Mouse (Mus musculus): ENCODE data around the gene Fam72a. TPM values are rescaled to one million over a fixed set of nuclear protein-coding genes. Genes with fewer than 3 reads are reported as not detected.
A peak's percentile ranks its signal among the peaks of the same experiment; 100 is the strongest.
"Not testable (repeated sequence)": the region's sequence is repeated elsewhere in the genome, so short reads cannot be mapped to it uniquely, and the experiment has no call there.

The Fam72a gene
- polyA plus RNA-seq, 1 experiment from 2014 or later: 1.5 TPM

DNA sequence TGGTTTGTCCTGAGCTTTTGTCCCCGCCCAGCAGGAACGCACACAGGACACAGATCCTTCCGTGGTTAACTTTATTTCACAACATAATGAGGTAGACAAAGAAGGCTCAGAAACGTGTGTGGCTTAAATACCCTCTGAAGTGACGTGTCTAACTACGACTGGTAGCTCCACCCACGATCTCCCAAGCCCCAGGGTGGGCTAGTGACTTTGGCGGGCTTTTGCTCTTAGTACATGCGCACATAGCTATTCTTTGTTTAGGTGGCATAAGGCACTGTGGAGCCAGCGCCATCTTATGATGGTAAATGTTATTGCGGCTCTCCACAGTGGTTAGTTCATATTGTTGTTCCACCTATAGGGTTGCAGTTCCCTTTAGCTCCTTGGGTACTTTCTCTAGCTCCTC, 38.4 kb downstream of the Fam72a start:
- not testable (repeated sequence) for H3K27ac ChIP-seq (replicated peaks)

GRCm38 (mm10) chr1:131569721-131570120, 42.0 kb downstream of the Fam72a start:
- Histone ChIP-seq H3K27ac (replicated peaks) (no peak overlapping the region), H3K4me1 (replicated peaks; ENCODE audit: control insufficient read depth, insufficient read depth) (no peaks in the 10 kb centered on the region), H3K9me3 (ENCODE audit: control insufficient read depth, low read length) (no peaks in the 10 kb centered on the region), H3K27me3 (ENCODE audit: control insufficient read depth, insufficient read depth, low read length) (no peaks in the 10 kb centered on the region), H3K36me3 (ENCODE audit: control insufficient read depth, insufficient read depth, low read length) (no peaks in the 10 kb centered on the region), H3K4me3 (ENCODE audit: low read depth, low read length) (no peak overlapping the region), H3K9ac (ENCODE audit: low read length) (no peak overlapping the region), H3K4me2 (replicated peaks; ENCODE audit: low read depth) (no peak overlapping the region)
- WGBS: 66% methylated on average over 6 of the region's 6 CpGs
- no peak for TF ChIP-seq EP300 (optimal IDR thresholded peaks at IDR 0.05)
- TF ChIP-seq CTCF (IDR thresholded peaks at IDR 0.05; ENCODE audit: low read depth): no peak
- ATAC-seq (ENCODE audit: low FRiP score, low TSS enrichment): no peak
- no peak for DNase-seq (ENCODE audit: low spot score)

More for the DNA sequence above, 38.4 kb downstream of the Fam72a start:
- not testable (repeated sequence) for H3K27me3 ChIP-seq (ENCODE audit: control insufficient read depth, insufficient read depth, low read length); DNase-seq (ENCODE audit: low spot score); H3K4me1 ChIP-seq (replicated peaks; ENCODE audit: control insufficient read depth, insufficient read depth); ATAC-seq (ENCODE audit: low FRiP score, low TSS enrichment); H3K9me3 ChIP-seq (ENCODE audit: control insufficient read depth, low read length); H3K36me3 ChIP-seq (ENCODE audit: control insufficient read depth, insufficient read depth, low read length); H3K4me3 ChIP-seq (ENCODE audit: low read depth, low read length); H3K4me2 ChIP-seq (replicated peaks; ENCODE audit: low read depth); H3K9ac ChIP-seq (ENCODE audit: low read length)
- peak; percentile 55 for TF ChIP-seq CTCF (IDR thresholded peaks at IDR 0.05; ENCODE audit: low read depth)
- 41% methylated on average over 11 of the region's 11 CpGs for WGBS

GRCm38 (mm10) chr1:131570391-131570790, 42.7 kb downstream of the Fam72a start:
- Histone ChIP-seq H3K9ac (ENCODE audit: low read length) (no peak overlapping the region), H3K9me3 (ENCODE audit: control insufficient read depth, low read length) (no peaks in the 10 kb centered on the region), H3K4me2 (replicated peaks; ENCODE audit: low read depth) (no peak overlapping the region), H3K36me3 (ENCODE audit: control insufficient read depth, insufficient read depth, low read length) (no peaks in the 10 kb centered on the region), H3K4me3 (ENCODE audit: low read depth, low read length) (no peak overlapping the region), H3K27ac (replicated peaks) (no peak overlapping the region), H3K4me1 (replicated peaks; ENCODE audit: control insufficient read depth, insufficient read depth) (no peaks in the 10 kb centered on the region), H3K27me3 (ENCODE audit: control insufficient read depth, insufficient read depth, low read length) (no peaks in the 10 kb centered on the region)
- 88% methylated on average over 4 of the region's 4 CpGs for WGBS
- TF ChIP-seq EP300 (optimal IDR thresholded peaks at IDR 0.05) (no peak), CTCF (IDR thresholded peaks at IDR 0.05; ENCODE audit: low read depth) (no peak)
- no peak for DNase-seq (ENCODE audit: low spot score)
- no peak for ATAC-seq (ENCODE audit: low FRiP score, low TSS enrichment)

GRCm38 (mm10) chr1:131573721-131574120, 46.0 kb downstream of the Fam72a start:
- peak; percentile 86 for ATAC-seq (ENCODE audit: low FRiP score, low TSS enrichment)
- no peak overlapping the region for H3K27ac ChIP-seq (replicated peaks)
- 90% methylated on average over 14 of the region's 14 CpGs for WGBS

GRCm38 (mm10) chr1:131578943-131579680, 51.4 kb downstream of the Fam72a start:
- Histone ChIP-seq H3K9ac (ENCODE audit: low read length) (no peak overlapping the region), H3K9me3 (ENCODE audit: control insufficient read depth, low read length) (no peaks in the 10 kb centered on the region), H3K4me3 (ENCODE audit: low read depth, low read length) (no peak overlapping the region), H3K36me3 (ENCODE audit: control insufficient read depth, insufficient read depth, low read length) (no peaks in the 10 kb centered on the region), H3K27ac (replicated peaks) (no peak overlapping the region), H3K27me3 (ENCODE audit: control insufficient read depth, insufficient read depth, low read length) (no peaks in the 10 kb centered on the region), H3K4me2 (replicated peaks; ENCODE audit: low read depth) (no peak overlapping the region), H3K4me1 (replicated peaks; ENCODE audit: control insufficient read depth, insufficient read depth) (no peaks in the 10 kb centered on the region)
- WGBS: 70% methylated on average over 17 of the region's 17 CpGs
- no peak for DNase-seq (ENCODE audit: low spot score)
- no peak for TF ChIP-seq EP300 (optimal IDR thresholded peaks at IDR 0.05)
- no peak for TF ChIP-seq CTCF (IDR thresholded peaks at IDR 0.05; ENCODE audit: low read depth)
- no peak for ATAC-seq (ENCODE audit: low FRiP score, low TSS enrichment)

More at GRCm38 (mm10) chr1:131573721-131574120, 46.0 kb downstream of the Fam72a start:
- Histone ChIP-seq H3K4me2 (replicated peaks; ENCODE audit: low read depth) (no peak overlapping the region), H3K9ac (ENCODE audit: low read length) (no peak overlapping the region), H3K27me3 (ENCODE audit: control insufficient read depth, insufficient read depth, low read length) (no peaks in the 10 kb centered on the region), H3K4me3 (ENCODE audit: low read depth, low read length) (no peak overlapping the region), H3K9me3 (ENCODE audit: control insufficient read depth, low read length) (no peaks in the 10 kb centered on the region), H3K4me1 (replicated peaks; ENCODE audit: control insufficient read depth, insufficient read depth) (no peaks in the 10 kb centered on the region), H3K36me3 (ENCODE audit: control insufficient read depth, insufficient read depth, low read length) (no peaks in the 10 kb centered on the region)
- TF ChIP-seq CTCF (IDR thresholded peaks at IDR 0.05; ENCODE audit: low read depth) (no peak), EP300 (optimal IDR thresholded peaks at IDR 0.05) (no peak)
- peak; percentile 26 for DNase-seq (ENCODE audit: low spot score)

GRCm38 (mm10) chr1:131580389-131580788, 52.7 kb downstream of the Fam72a start:
- no peak overlapping the region for H3K4me3 ChIP-seq (ENCODE audit: low read depth, low read length)
- 37% methylated on average over 4 of the region's 4 CpGs for WGBS
- ATAC-seq (ENCODE audit: low FRiP score, low TSS enrichment): no peak
- H3K27ac ChIP-seq (replicated peaks): no peak overlapping the region
- no peak overlapping the region for H3K4me2 ChIP-seq (replicated peaks; ENCODE audit: low read depth)
- DNase-seq (ENCODE audit: low spot score): no peak
- no peaks in the 10 kb centered on the region for H3K27me3 ChIP-seq (ENCODE audit: control insufficient read depth, insufficient read depth, low read length)
- H3K9me3 ChIP-seq (ENCODE audit: control insufficient read depth, low read length): no peaks in the 10 kb centered on the region
- no peaks in the 10 kb centered on the region for H3K4me1 ChIP-seq (replicated peaks; ENCODE audit: control insufficient read depth, insufficient read depth)
- no peaks in the 10 kb centered on the region for H3K36me3 ChIP-seq (ENCODE audit: control insufficient read depth, insufficient read depth, low read length)
- no peak overlapping the region for H3K9ac ChIP-seq (ENCODE audit: low read length)
- no peak for TF ChIP-seq CTCF (IDR thresholded peaks at IDR 0.05; ENCODE audit: low read depth)
- no peak for TF ChIP-seq EP300 (optimal IDR thresholded peaks at IDR 0.05)

Data from stomach, postnatal 0 days (tissue).